Mouse (Mus musculus): Measurements from ENCODE around the gene Gm21976.

DNA sequence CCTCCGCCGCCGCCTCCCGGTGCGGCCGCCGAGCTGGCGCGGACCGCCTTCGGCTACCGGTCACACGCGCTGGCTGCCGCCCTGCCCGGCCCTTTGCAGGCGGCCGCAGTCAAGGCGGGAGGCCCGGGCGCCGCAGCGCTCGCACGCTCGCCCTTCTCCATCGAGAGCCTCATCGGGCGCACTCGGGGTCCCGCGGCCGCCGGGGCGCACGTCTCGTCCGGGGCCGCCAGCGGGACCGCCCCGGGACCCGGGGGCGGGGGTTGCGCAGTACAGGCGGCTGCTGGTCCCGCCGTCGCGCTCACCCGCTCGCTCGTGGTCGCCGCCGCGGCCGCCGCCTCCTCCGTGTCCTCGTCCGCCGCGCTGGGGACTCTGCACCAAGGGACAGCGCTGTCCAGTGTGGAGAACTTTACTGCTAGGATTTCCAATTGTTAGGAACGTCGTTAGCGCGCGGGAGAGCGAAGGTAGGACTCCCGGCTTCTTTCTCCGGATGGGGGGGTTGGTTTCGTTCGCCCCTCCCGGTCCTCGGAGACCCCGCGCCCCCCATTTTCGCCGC, 75.9 kb downstream of the Gm21976 start:
- TF ChIP-seq SRF (IDR thresholded peaks at IDR 0.05; ENCODE audit: control insufficient read depth, insufficient read length, low read depth), result no peak
- no peak for TF ChIP-seq TCF12 (IDR thresholded peaks at IDR 0.05; ENCODE audit: insufficient read depth, poor library complexity, severe bottlenecking)
- no peak for TF ChIP-seq POLR2A (IDR thresholded peaks at IDR 0.05; ENCODE audit: insufficient read length, low read depth)
- TF ChIP-seq POLR2AphosphoS2 (IDR thresholded peaks at IDR 0.05; ENCODE audit: insufficient read length, low read depth), result no peak
